Mouse (Mus musculus) bone marrow, adult 2 months (tissue): Measurements from ENCODE around the gene Gpx3. TPM values are rescaled to one million over a fixed set of nuclear protein-coding genes. Genes with fewer than 3 reads are reported as not detected.
"Not testable (repeated sequence)": the region's sequence is repeated elsewhere in the genome, so short reads cannot be mapped to it uniquely, and the experiment has no call there.

ENCODE experiments used
- H3K27ac ChIP-seq: fragments of 200-500 bp; 2 replicates; pipeline ENCODE4 v1.5.1; 2012; ENCODE audit warnings: low read depth, mild to moderate bottlenecking, control low read depth, inconsistent platforms, low read length; ENCODE audit not compliant: control insufficient read depth, poor library complexity, insufficient read depth
- H3K4me1 ChIP-seq: fragments of 200-500 bp; 2 replicates; pipeline ENCODE4 v1.6.1; 2011; ENCODE audit warnings: low read length; ENCODE audit not compliant: control insufficient read depth, insufficient read depth
- H3K4me3 ChIP-seq: fragments of 200-500 bp; replicated peaks from 2 replicates; pipeline ENCODE3; 2011; ENCODE audit warnings: mild to moderate bottlenecking, low read depth, low read length, control low read depth; ENCODE audit not compliant: control insufficient read depth
- CTCF ChIP-seq: fragments of 200-500 bp; IDR thresholded peaks from 2 replicates; pipeline ENCODE4 v1.5.1; 2011; ENCODE audit warnings: low read length, control low read depth; ENCODE audit not compliant: control insufficient read depth, insufficient read depth
- POLR2A ChIP-seq: fragments of 200-500 bp; IDR thresholded peaks from 2 replicates; pipeline ENCODE4 v1.6.1; 2011; ENCODE audit warnings: low read depth, mild to moderate bottlenecking, control low read depth, low read length, borderline replicate concordance; ENCODE audit not compliant: control insufficient read depth
- WGBS: fragments of 180-500 bp; shearing (Covaris S2); methylation state at CpG from one replicate; pipeline ENCODE4 v1.1.7; 2018; 5-methylcytosine and 5-hydroxymethylcytosine counted together
- polyA plus RNA-seq: library from polyadenylated mRNA; stranded (reverse); fragments of >200 nt; gene quantifications from 2 replicates; pipeline ENCODE4 v1.2.4, GENCODE M21; 2011; ENCODE audit warnings: low replicate concordance; ENCODE audit not compliant: missing spikeins, insufficient read depth, insufficient read length

The Gpx3 gene
- polyA plus RNA-seq, 1 experiment: 132 TPM

GRCm38 (mm10) chr11:54949717-54950116 is 47.5 kb downstream of the Gpx3 start:
- TF ChIP-seq POLR2A (no peak), CTCF (no peak)
- 33% methylated on average over 1 of the region's 1 CpGs for WGBS
- Histone ChIP-seq H3K4me3 (no peak overlapping the region), H3K4me1 (no peaks in the 10 kb centered on the region; the same call in 1 of the 2 replicates), H3K27ac (no peak overlapping the region)

- H3K4me1 ChIP-seq: no peaks in the 10 kb centered on the region; the same call in 1 of the 2 replicates
- no peak for TF ChIP-seq POLR2A
- no peak for TF ChIP-seq CTCF
- WGBS: 77% methylated on average over 6 of the region's 6 CpGs
- H3K27ac ChIP-seq: no peak overlapping the region
- H3K4me3 ChIP-seq: no peak overlapping the region
Measured at GRCm38 (mm10) chr11:54950684-54951083, 48.4 kb downstream of the Gpx3 start.

- TF ChIP-seq CTCF: no peak
- no peak for TF ChIP-seq POLR2A
- Histone ChIP-seq H3K27ac (no peak overlapping the region), H3K4me1 (peaks cover 1% of the 10 kb centered on the region; the same call in 1 of the 2 replicates), H3K4me3 (no peak overlapping the region)
- 33% methylated on average over 6 of the region's 6 CpGs for WGBS
Measured at GRCm38 (mm10) chr11:54952651-54953050, 50.4 kb downstream of the Gpx3 start.

GRCm38 (mm10) chr11:54953993-54954446 is 51.8 kb downstream of the Gpx3 start:
- Histone ChIP-seq H3K27ac (no peak overlapping the region), H3K4me1 (peaks cover 3% of the 10 kb centered on the region), H3K4me3 (no peak overlapping the region)
- 62% methylated on average over 9 of the region's 9 CpGs for WGBS
- TF ChIP-seq CTCF (no peak), POLR2A (no peak)

GRCm38 (mm10) chr11:54954716-54955115 is 52.5 kb downstream of the Gpx3 start:
- H3K4me3 ChIP-seq: no peak overlapping the region
- no peak overlapping the region for H3K27ac ChIP-seq
- WGBS: 79% methylated on average over 8 of the region's 8 CpGs
- no peak for TF ChIP-seq POLR2A
- peaks cover 3% of the 10 kb centered on the region for H3K4me1 ChIP-seq

GRCm38 (mm10) chr11:54955400-54955734 is 53.1 kb downstream of the Gpx3 start:
- not testable (repeated sequence) for H3K4me1 ChIP-seq
- peak overlapping the region; percentile 70 for H3K4me3 ChIP-seq
- H3K27ac ChIP-seq: peak overlapping the region; percentile 88
- 29% methylated on average over 10 of the region's 10 CpGs for WGBS

- Histone ChIP-seq H3K4me3 (peak overlapping the region; percentile 70), H3K4me1 (peaks cover 3% of the 10 kb centered on the region), H3K27ac (peak overlapping the region; percentile 88)
- TF ChIP-seq CTCF: peak; percentile 12; the same call in 1 of the 2 replicates
- TF ChIP-seq POLR2A: peak; percentile 61; the same call in 1 of the 2 replicates
- under 1% methylated on average over 59 of the region's 59 CpGs for WGBS
Measured at GRCm38 (mm10) chr11:54955735-54956480, 53.7 kb downstream of the Gpx3 start.

- 27% methylated on average over 7 of the region's 7 CpGs for WGBS
- no peak for TF ChIP-seq CTCF
- no peak for TF ChIP-seq POLR2A
- H3K4me3 ChIP-seq: no peak overlapping the region
- H3K27ac ChIP-seq: no peak overlapping the region
- H3K4me1 ChIP-seq: peaks cover 4% of the 10 kb centered on the region
Measured at GRCm38 (mm10) chr11:54956912-54957311, 54.7 kb downstream of the Gpx3 start.

GRCm38 (mm10) chr11:54957708-54958107 is 55.5 kb downstream of the Gpx3 start:
- WGBS: 45% methylated on average over 3 of the region's 3 CpGs
- 0 out of 2 replicates have a peak overlapping the region, but pooled peaks have one; percentile 14 for H3K27ac ChIP-seq
- H3K4me3 ChIP-seq, H3K4me1 ChIP-seq: not testable (repeated sequence)
